Comparison of ENCODE assay signal across 8 mouse cellular contexts in the genomic region with DNA sequence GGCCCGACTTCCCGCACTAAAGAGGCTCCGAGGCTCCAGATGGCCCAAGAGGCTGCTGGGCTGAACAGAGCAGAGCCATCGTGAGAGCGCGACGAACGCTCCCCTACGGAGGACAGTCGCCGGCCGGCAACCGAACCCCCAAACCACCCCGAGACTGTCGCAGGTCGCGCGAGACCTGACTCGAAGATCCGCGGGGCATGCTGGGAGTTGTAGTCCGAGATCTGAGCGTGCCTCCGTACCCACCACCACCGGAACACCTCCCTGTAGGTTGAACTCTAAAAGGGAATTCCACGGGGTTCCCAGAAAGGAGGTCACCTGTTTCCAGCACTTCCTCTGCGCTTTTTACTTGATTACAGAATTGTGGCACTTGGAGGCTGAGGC. TPM values are rescaled to one million over a fixed set of nuclear protein-coding genes. Genes with fewer than 3 reads are reported as not detected.
A peak's percentile ranks its signal among the peaks of the same experiment; 100 is the strongest.
DNase-seq lines count a peak whose midpoint lies in the region; ATAC-seq lines count a peak whose summit lies in the region.

A gene (minus strand): TSS at position 235 of the 381 bp plus-strand sequence.

- H3K27me3 ChIP-seq in heart, embryonic 14.5 days (ENCODE audit: control insufficient read depth, insufficient read depth, low read length): no peaks in the 10 kb centered on the region
- no peaks in the 10 kb centered on the region for H3K27me3 ChIP-seq in liver, embryonic 13.5 days
- no peaks in the 10 kb centered on the region for H3K27me3 ChIP-seq in stomach, embryonic 16.5 days (ENCODE audit: control insufficient read depth, insufficient read depth, low read length)

- peak within 1 kb of the TSS; percentile 75 for H3K4me3 ChIP-seq in brown adipose tissue, adult 24 weeks (ENCODE audit: insufficient read depth, low read depth, low read length)
- peak within 1 kb of the TSS; percentile 85 to 97 for H3K4me3 ChIP-seq in heart, embryonic 14.5 days (ENCODE audit: control insufficient read depth in 1 of 2, insufficient read depth in 1 of 2, low read depth in 1 of 2, low read length in 2 of 2)
- peak within 1 kb of the TSS; percentile 99 for H3K4me3 ChIP-seq in liver, embryonic 13.5 days (replicated peaks)
- H3K4me3 ChIP-seq in stomach, embryonic 16.5 days (replicated peaks; ENCODE audit: low read length): peak within 1 kb of the TSS; percentile 97

- ATAC-seq in heart, embryonic 14.5 days (ENCODE audit: insufficient number of reproducible peaks, insufficient read depth, low FRiP score, low read depth): peak; percentile 92
- peak; percentile 92 for ATAC-seq in liver, embryonic 13.5 days (ENCODE audit: low read depth)
- ATAC-seq in stomach, embryonic 16.5 days (ENCODE audit: insufficient read depth, low FRiP score): peak; percentile 95

- peaks cover 5% of the 10 kb centered on the region; the same call in 1 of the 2 replicates for H3K4me1 ChIP-seq in brown adipose tissue, adult 24 weeks (ENCODE audit: control insufficient read depth, insufficient read depth, insufficient read length, low read length)
- peaks cover 9 to 11% of the 10 kb centered on the region in 2 experiments for H3K4me1 ChIP-seq in heart, embryonic 14.5 days (ENCODE audit: control insufficient read depth in 2 of 2, insufficient read depth in 2 of 2, low read length in 2 of 2)
- H3K4me1 ChIP-seq in liver, embryonic 13.5 days (replicated peaks): peaks cover 46% of the 10 kb centered on the region
- H3K4me1 ChIP-seq in stomach, embryonic 16.5 days (ENCODE audit: control insufficient read depth, insufficient read depth, low read length): peaks cover 8% of the 10 kb centered on the region

- peak within 1 kb of the TSS; percentile 98 for H3K9ac ChIP-seq in heart, embryonic 14.5 days (ENCODE audit: low read length)
- H3K9ac ChIP-seq in liver, embryonic 13.5 days: peak within 1 kb of the TSS; percentile 99
- peak within 1 kb of the TSS; percentile 97 for H3K9ac ChIP-seq in stomach, embryonic 16.5 days (ENCODE audit: low read length)

- H3K36me3 ChIP-seq in heart, embryonic 14.5 days (ENCODE audit: control insufficient read depth, insufficient read depth, low read length): peaks cover 35% of the 10 kb centered on the region
- H3K36me3 ChIP-seq in liver, embryonic 13.5 days: peaks cover 29% of the 10 kb centered on the region
- H3K36me3 ChIP-seq in stomach, embryonic 16.5 days (ENCODE audit: control insufficient read depth, insufficient read depth, low read length): peaks cover 7% of the 10 kb centered on the region; the same call in 1 of the 2 replicates

- WGBS in heart, embryonic 14.5 days: 0% methylated on average over 27 of the region's 27 CpGs
- 0% methylated on average over 27 of the region's 27 CpGs for WGBS in liver, embryonic 13.5 days (ENCODE audit: insufficient replicate concordance)
- WGBS in stomach, embryonic 16.5 days: 0% methylated on average over 27 of the region's 27 CpGs

- peak; percentile 97 for DNase-seq in CD4-positive, CD25-positive, alpha-beta regulatory T cell, adult 2 months (ENCODE audit: low read depth, low spot score)
- peak; percentile 71 for DNase-seq in fibroblast of lung, adult 2 months (ENCODE audit: low read depth)
- DNase-seq in kidney, postnatal 14 days: peak; percentile 96
- peak; percentile 91 for DNase-seq in liver, embryonic 13.5 days
- DNase-seq in neural tube, embryonic 10.5 days (ENCODE audit: extremely low spot score, low spot score): peak; percentile 93

- peak within 1 kb of the TSS; percentile 87 for H3K4me2 ChIP-seq in heart, embryonic 14.5 days (ENCODE audit: low read length)
- peak within 1 kb of the TSS; percentile 80 for H3K4me2 ChIP-seq in liver, embryonic 13.5 days
- H3K4me2 ChIP-seq in stomach, embryonic 16.5 days (ENCODE audit: low read depth, low read length): peak within 1 kb of the TSS; percentile 97

- no peaks in the 10 kb centered on the region for H3K9me3 ChIP-seq in heart, embryonic 14.5 days (ENCODE audit: control insufficient read depth, low read length)
- H3K9me3 ChIP-seq in liver, embryonic 13.5 days (replicated peaks): no peaks in the 10 kb centered on the region
- no peaks in the 10 kb centered on the region for H3K9me3 ChIP-seq in stomach, embryonic 16.5 days (replicated peaks; ENCODE audit: control insufficient read depth, low read length)

- peak within 1 kb of the TSS; percentile 53 for H3K27ac ChIP-seq in brown adipose tissue, adult 24 weeks (replicated peaks; ENCODE audit: low read depth, low read length)
- peak within 1 kb of the TSS; percentile 62 to 68 for H3K27ac ChIP-seq in heart, embryonic 14.5 days (replicated peaks in 1 of 2; ENCODE audit: control insufficient read depth in 1 of 2, insufficient read depth in 1 of 2, low read depth in 2 of 2, low read length in 2 of 2)
- H3K27ac ChIP-seq in liver, embryonic 13.5 days: peak within 1 kb of the TSS; percentile 85
- peak within 1 kb of the TSS; percentile 59 for H3K27ac ChIP-seq in stomach, embryonic 16.5 days (ENCODE audit: low read length)

RNA-seq across cellular contexts. Expression of the gene that starts here (rescaled TPM):
- 122 and 176 TPM in 2 replicates for polyA plus RNA-seq in brown adipose tissue, adult 24 weeks (2012; ENCODE audit: insufficient read depth, insufficient read length, missing spikeins)
- polyA plus RNA-seq in heart, embryonic 14.5 days (2014; fragmentation: Nextera tagmentation; extraction: Ambion mirVana): 123 and 128 TPM in 2 replicates
- polyA plus RNA-seq in liver, embryonic 13.5 days (2015; fragmentation: Nextera tagmentation; extraction: Ambion mirVana): 53.0 and 60.1 TPM in 2 replicates
- polyA plus RNA-seq in stomach, embryonic 16.5 days (2015; fragmentation: Nextera tagmentation; extraction: Ambion mirVana): 125 and 147 TPM in 2 replicates

Comparison
In these comparisons a context has a peak if more than half of its experiments do, and no peak if none do; other contexts are left out.
1. Peak in every context shown above with its lines: DNase-seq, ATAC-seq, H3K4me3 ChIP-seq and H3K27ac ChIP-seq.